Mouse (Mus musculus) forebrain, embryonic 15.5 days (tissue): ENCODE measurements around the gene Nlk. TPM values are rescaled to one million over a fixed set of nuclear protein-coding genes. Genes with fewer than 3 reads are reported as not detected.

Source experiments
- ATAC-seq: fragments of 200-750 bp; cut with Nextera tagmentation; replicated peaks from 2 replicates; pipeline ENCODE4 v1.8.0; 2017; ENCODE audit warnings: mild to moderate bottlenecking, moderate TSS enrichment, moderate library complexity
- H3K27ac ChIP-seq: fragments of 300-500 bp; sonication (generic); replicated peaks from 2 replicates; pipeline ENCODE4 v1.5.1; 2015; ENCODE audit warnings: mild to moderate bottlenecking, inconsistent platforms
- H3K27me3 ChIP-seq: fragments of 300-500 bp; sonication (generic); 2 replicates; pipeline ENCODE4 v1.6.1; 2015; ENCODE audit warnings: inconsistent platforms
- H3K36me3 ChIP-seq: fragments of 300-500 bp; sonication (generic); 2 replicates; pipeline ENCODE4 v1.6.1; 2015; ENCODE audit warnings: mild to moderate bottlenecking, inconsistent platforms
- H3K4me1 ChIP-seq: fragments of 300-500 bp; sonication (generic); 2 replicates; pipeline ENCODE4 v1.6.1; 2015; ENCODE audit warnings: inconsistent platforms
- H3K4me2 ChIP-seq: fragments of 300-500 bp; sonication (generic); replicated peaks from 2 replicates; pipeline ENCODE4 v1.6.1; 2015; ENCODE audit warnings: mild to moderate bottlenecking, inconsistent platforms
- H3K4me3 ChIP-seq: fragments of 300-500 bp; sonication (generic); 2 replicates; pipeline ENCODE4 v1.5.1; 2015; ENCODE audit warnings: mild to moderate bottlenecking, inconsistent platforms
- H3K9ac ChIP-seq: fragments of 300-500 bp; sonication (generic); replicated peaks from 2 replicates; pipeline ENCODE4 v1.6.1; 2015; ENCODE audit warnings: mild to moderate bottlenecking, inconsistent platforms
- H3K9me3 ChIP-seq: fragments of 300-500 bp; sonication (generic); 2 replicates; pipeline ENCODE4 v1.6.1; 2016; ENCODE audit warnings: inconsistent platforms
- WGBS: fragments of 180-500 bp; shearing (Covaris S2); methylation state at CpG from one replicate; pipeline ENCODE4 v1.1.7; 2015; ENCODE audit warnings: mixed read lengths; 5-methylcytosine and 5-hydroxymethylcytosine counted together
- polyA plus RNA-seq: library from polyadenylated mRNA; unstranded; fragments of >200 nt; fragmentation: Nextera tagmentation; extraction: Ambion mirVana; gene quantifications from 2 replicates; pipeline ENCODE4 v1.2.1, GENCODE M21; 2015

The Nlk gene
- polyA plus RNA-seq, 1 experiment from 2014 or later, result 31.9 TPM

DNA sequence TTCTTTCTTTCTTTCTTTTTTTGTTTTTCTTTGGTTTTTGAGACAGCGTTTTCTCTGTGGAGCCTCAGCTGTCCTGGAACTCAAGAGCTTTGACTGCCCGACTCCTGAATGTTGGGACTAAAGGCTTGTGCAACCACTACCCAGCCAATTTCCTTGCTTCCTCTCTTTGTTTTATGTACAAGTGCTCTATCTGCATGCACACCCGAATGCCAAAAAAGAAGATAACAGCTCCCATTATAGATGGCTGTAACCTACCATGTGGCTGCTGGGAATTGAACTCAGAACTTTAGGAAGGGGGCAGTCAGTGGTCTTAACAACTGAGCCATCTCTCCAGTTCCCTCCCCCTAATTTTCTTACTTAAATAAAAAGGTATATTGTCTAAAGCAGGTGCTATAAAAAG lies 77.0 kb downstream of the Nlk start:
- ATAC-seq, result no peak
- H3K4me1 ChIP-seq, result peaks cover 8% of the 10 kb centered on the region; the same call in 1 of the 2 replicates
- H3K27me3 ChIP-seq, result no peaks in the 10 kb centered on the region
- H3K27ac ChIP-seq, result no peak overlapping the region
- WGBS, result 90% methylated on average over 3 of the region's 3 CpGs
- H3K4me2 ChIP-seq, result no peak overlapping the region
- peaks cover 5% of the 10 kb centered on the region; the same call in 1 of the 2 replicates for H3K36me3 ChIP-seq
- no peaks in the 10 kb centered on the region for H3K9me3 ChIP-seq
- no peak overlapping the region for H3K4me3 ChIP-seq
- H3K9ac ChIP-seq, result no peak overlapping the region

DNA sequence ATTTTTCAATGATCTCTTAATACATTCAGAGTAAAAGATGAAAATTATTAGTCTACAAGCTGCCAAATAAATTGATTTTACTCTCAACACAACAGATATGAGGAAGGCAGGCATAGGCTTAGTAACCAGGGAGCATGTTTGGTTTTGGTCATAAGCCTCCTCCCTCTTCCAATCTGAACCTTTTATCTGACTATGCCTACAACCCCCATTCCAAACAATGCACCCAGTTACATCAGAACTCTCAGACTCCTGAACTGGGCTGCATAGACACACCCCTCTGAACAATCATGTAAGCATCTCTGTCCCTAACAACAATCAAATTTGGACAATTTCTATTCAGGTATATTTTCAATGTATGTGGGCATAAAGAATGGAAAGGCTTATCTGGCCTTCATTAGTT lies 85.9 kb downstream of the Nlk start:
- no peaks in the 10 kb centered on the region for H3K9me3 ChIP-seq

GRCm38 (mm10) chr11:78609657-78610056 lies 87.5 kb downstream of the Nlk start:
- no peak overlapping the region for H3K4me3 ChIP-seq
- H3K4me2 ChIP-seq, result no peak overlapping the region
- no peaks in the 10 kb centered on the region for H3K9me3 ChIP-seq
- no peak overlapping the region for H3K9ac ChIP-seq
- no peak overlapping the region for H3K27ac ChIP-seq
- no peaks in the 10 kb centered on the region for H3K4me1 ChIP-seq
- no peak for ATAC-seq
- 0 out of 2 replicates have a peak, but pooled peaks cover under 1% of the 10 kb centered on the region for H3K36me3 ChIP-seq
- H3K27me3 ChIP-seq, result no peaks in the 10 kb centered on the region
- 84% methylated on average over 4 of the region's 4 CpGs for WGBS

More for the DNA sequence above, 85.9 kb downstream of the Nlk start:
- H3K36me3 ChIP-seq, result 0 out of 2 replicates have a peak, but pooled peaks cover 3% of the 10 kb centered on the region
- H3K4me1 ChIP-seq, result no peaks in the 10 kb centered on the region
- no peak overlapping the region for H3K9ac ChIP-seq
- no peak overlapping the region for H3K4me2 ChIP-seq
- H3K27me3 ChIP-seq, result no peaks in the 10 kb centered on the region
- no peak overlapping the region for H3K4me3 ChIP-seq
- no peak overlapping the region for H3K27ac ChIP-seq
- no peak for ATAC-seq

DNA sequence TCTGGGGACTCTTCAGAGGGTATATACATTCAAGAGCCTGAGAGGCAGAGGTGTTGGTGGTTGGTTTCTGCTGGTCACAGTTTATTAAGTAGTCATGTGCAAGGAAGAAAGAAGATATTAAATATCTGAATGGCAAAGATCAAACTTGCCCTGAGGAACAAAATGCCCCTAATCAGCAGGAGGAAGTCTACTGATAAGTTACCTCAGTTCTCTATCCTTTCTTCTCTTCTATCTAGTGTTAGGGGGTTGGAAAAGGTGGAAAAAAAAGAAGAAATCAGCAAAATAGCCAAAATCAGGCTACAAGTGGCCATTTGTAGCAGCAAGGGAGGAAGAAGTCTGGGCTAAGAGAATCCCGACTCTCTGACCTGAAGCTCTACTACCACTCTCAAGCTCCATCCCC lies 92.3 kb downstream of the Nlk start:
- H3K36me3 ChIP-seq, result peaks cover 7% of the 10 kb centered on the region; the same call in 1 of the 2 replicates
- H3K27ac ChIP-seq, result no peak overlapping the region
- WGBS, result 94% methylated on average over 1 of the region's 1 CpGs
- no peak overlapping the region for H3K4me3 ChIP-seq
- no peak overlapping the region for H3K4me2 ChIP-seq
- H3K4me1 ChIP-seq, result 0 out of 2 replicates have a peak, but pooled peaks cover 2% of the 10 kb centered on the region
- ATAC-seq, result no peak
- no peaks in the 10 kb centered on the region for H3K9me3 ChIP-seq
- H3K9ac ChIP-seq, result no peak overlapping the region
- H3K27me3 ChIP-seq, result no peaks in the 10 kb centered on the region

GRCm38 (mm10) chr11:78602781-78603180 lies 94.4 kb downstream of the Nlk start:
- Histone ChIP-seq H3K27me3 (no peaks in the 10 kb centered on the region), H3K4me1 (0 out of 2 replicates have a peak, but pooled peaks cover 2% of the 10 kb centered on the region), H3K9me3 (no peaks in the 10 kb centered on the region), H3K4me2 (no peak overlapping the region), H3K36me3 (peaks cover 8% of the 10 kb centered on the region; the same call in 1 of the 2 replicates), H3K9ac (no peak overlapping the region), H3K4me3 (no peak overlapping the region), H3K27ac (no peak overlapping the region)
- WGBS, result 88% methylated on average over 3 of the region's 3 CpGs
- no peak for ATAC-seq

DNA sequence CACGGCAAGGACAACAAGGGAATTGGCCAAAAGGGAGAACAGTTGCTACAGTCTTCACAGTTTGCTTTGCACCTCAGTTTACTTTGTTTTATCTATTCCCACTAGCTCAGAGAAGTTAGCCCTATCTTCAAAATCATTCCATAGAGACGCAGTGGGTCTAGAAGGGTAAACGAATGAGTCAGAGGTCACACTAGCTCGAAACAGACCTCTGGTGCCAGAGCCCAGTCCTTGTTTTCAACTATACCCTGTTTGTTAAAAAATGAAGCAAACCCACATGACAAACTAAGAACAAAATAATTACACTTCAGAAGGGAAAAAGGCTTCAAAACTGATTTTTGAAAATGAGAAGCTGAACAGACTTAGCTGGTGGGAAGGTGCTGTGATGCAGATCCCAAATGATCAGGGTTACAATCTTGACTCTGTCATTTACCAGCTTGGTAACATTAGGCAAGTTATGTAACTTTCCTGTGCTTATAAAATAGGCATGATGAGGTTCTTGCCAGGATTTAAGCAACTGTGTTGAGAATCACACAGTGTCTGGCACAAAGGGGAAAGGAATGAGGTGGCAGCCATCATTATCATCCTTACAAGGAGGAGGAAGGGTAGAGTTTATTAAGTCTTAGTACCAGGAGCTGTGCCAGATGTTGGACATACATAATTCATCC lies 96.1 kb downstream of the Nlk start:
- Histone ChIP-seq H3K9me3 (no peaks in the 10 kb centered on the region), H3K27me3 (no peaks in the 10 kb centered on the region), H3K27ac (no peak overlapping the region), H3K36me3 (peaks cover 10% of the 10 kb centered on the region; the same call in 1 of the 2 replicates), H3K4me3 (no peak overlapping the region), H3K4me1 (peaks cover 6% of the 10 kb centered on the region), H3K4me2 (no peak overlapping the region), H3K9ac (no peak overlapping the region)
- no peak for ATAC-seq
- 84% methylated on average over 4 of the region's 4 CpGs for WGBS

DNA sequence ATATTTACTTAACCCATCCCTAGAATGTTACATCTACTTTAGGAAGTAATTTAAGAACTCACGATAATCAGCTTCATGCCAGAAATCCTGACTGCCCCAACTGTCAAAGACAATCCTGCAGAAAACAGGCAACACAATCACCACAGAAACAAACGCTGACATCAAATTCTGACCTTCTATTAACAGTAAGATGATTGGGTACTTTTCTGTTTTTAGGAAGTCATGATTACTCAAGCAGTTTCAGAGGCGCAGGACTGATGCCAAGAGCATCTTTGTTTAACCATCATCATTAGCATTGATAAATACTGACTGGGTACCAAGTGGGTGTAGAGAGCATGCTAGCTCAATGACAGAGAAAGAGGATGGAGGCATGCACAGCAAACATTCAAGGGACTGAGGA lies 96.7 kb downstream of the Nlk start:
- 71% methylated on average over 3 of the region's 3 CpGs for WGBS
- H3K27me3 ChIP-seq, result no peaks in the 10 kb centered on the region
- peaks cover 10% of the 10 kb centered on the region; the same call in 1 of the 2 replicates for H3K36me3 ChIP-seq
- no peak overlapping the region for H3K4me3 ChIP-seq
- H3K9me3 ChIP-seq, result no peaks in the 10 kb centered on the region
- H3K4me1 ChIP-seq, result peaks cover 6% of the 10 kb centered on the region
- no peak overlapping the region for H3K27ac ChIP-seq
- no peak overlapping the region for H3K9ac ChIP-seq
- ATAC-seq, result no peak
- H3K4me2 ChIP-seq, result no peak overlapping the region

GRCm38 (mm10) chr11:78600051-78600450 lies 97.1 kb downstream of the Nlk start:
- Histone ChIP-seq H3K9ac (no peak overlapping the region), H3K9me3 (no peaks in the 10 kb centered on the region), H3K27me3 (no peaks in the 10 kb centered on the region), H3K4me2 (no peak overlapping the region), H3K27ac (no peak overlapping the region), H3K4me1 (peaks cover 6% of the 10 kb centered on the region), H3K4me3 (no peak overlapping the region), H3K36me3 (peaks cover 10% of the 10 kb centered on the region; the same call in 1 of the 2 replicates)
- 91% methylated on average over 4 of the region's 4 CpGs for WGBS
- ATAC-seq, result no peak

DNA sequence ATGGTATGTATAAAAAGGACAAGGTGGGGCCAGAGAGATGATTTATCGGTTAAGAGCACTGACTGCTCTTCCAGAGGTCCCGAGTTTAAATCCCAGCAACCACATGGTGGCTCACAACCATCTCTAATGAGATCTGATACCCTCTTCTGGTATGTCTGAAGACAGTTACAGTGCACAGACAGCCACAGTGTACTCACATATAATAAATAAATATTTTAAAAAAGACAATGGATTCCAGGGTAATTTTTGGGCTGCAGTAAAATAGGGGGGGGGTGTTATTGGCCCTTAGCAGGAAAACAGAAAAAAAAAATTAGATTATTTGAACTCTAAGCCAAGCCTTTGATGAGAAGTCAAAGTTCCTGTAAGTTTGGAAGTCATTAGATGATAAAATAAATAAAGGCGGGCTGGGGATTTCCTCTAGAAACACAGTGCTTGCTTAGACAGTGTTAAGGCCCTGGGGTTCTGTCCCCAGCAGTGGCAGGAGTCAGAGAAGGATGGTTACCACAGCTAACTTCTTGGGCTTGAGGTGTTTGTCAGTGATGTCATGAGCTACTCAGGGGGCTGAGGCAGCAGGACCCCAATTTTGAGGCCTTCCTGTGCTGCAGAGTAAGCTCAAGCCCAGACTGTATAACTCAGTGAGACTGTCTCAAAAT lies 98.3 kb downstream of the Nlk start:
- Histone ChIP-seq H3K9me3 (no peaks in the 10 kb centered on the region), H3K27ac (no peak overlapping the region), H3K36me3 (peaks cover 10% of the 10 kb centered on the region; the same call in 1 of the 2 replicates), H3K9ac (no peak overlapping the region), H3K4me3 (no peak overlapping the region), H3K27me3 (no peaks in the 10 kb centered on the region), H3K4me2 (no peak overlapping the region), H3K4me1 (peaks cover 6% of the 10 kb centered on the region)
- no peak for ATAC-seq
- WGBS, result 88% methylated on average over 3 of the region's 3 CpGs

DNA sequence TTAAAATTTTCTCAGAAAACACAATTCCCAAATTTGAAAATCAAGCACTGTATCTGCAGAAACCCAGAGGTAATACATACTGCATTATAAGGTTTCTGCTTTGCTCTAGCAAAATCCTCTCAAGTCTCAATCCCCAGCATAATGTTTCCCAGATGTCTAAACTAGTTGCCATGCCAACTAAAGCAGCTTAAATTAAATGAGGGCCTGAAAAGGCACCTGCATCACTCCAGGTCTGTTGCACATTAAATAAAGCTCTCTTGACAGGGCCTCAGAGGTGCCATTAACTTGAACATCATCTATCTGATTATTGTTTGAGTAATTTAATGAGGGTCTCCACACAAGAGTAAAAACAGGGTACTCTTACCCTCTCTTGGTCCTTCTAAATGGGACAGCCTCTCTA lies 100.4 kb downstream of the Nlk start:
- Histone ChIP-seq H3K27me3 (no peaks in the 10 kb centered on the region), H3K9ac (no peak overlapping the region), H3K4me1 (peaks cover 6% of the 10 kb centered on the region), H3K36me3 (0 out of 2 replicates have a peak, but pooled peaks cover 2% of the 10 kb centered on the region), H3K4me3 (no peak overlapping the region), H3K4me2 (no peak overlapping the region), H3K9me3 (no peaks in the 10 kb centered on the region), H3K27ac (peak overlapping the region; percentile 31; the same call in 1 of the 2 replicates)
- ATAC-seq, result no peak

- no peak overlapping the region for H3K27ac ChIP-seq
- peaks cover 4% of the 10 kb centered on the region for H3K4me1 ChIP-seq
- H3K27me3 ChIP-seq, result no peaks in the 10 kb centered on the region
- 0 out of 2 replicates have a peak, but pooled peaks cover 2% of the 10 kb centered on the region for H3K36me3 ChIP-seq
- no peak overlapping the region for H3K4me2 ChIP-seq
- no peak overlapping the region for H3K9ac ChIP-seq
- ATAC-seq, result no peak
- no peaks in the 10 kb centered on the region for H3K9me3 ChIP-seq
- 88% methylated on average over 2 of the region's 2 CpGs for WGBS
- no peak overlapping the region for H3K4me3 ChIP-seq
Measured at GRCm38 (mm10) chr11:78595773-78596172, 101.4 kb downstream of the Nlk start.

DNA sequence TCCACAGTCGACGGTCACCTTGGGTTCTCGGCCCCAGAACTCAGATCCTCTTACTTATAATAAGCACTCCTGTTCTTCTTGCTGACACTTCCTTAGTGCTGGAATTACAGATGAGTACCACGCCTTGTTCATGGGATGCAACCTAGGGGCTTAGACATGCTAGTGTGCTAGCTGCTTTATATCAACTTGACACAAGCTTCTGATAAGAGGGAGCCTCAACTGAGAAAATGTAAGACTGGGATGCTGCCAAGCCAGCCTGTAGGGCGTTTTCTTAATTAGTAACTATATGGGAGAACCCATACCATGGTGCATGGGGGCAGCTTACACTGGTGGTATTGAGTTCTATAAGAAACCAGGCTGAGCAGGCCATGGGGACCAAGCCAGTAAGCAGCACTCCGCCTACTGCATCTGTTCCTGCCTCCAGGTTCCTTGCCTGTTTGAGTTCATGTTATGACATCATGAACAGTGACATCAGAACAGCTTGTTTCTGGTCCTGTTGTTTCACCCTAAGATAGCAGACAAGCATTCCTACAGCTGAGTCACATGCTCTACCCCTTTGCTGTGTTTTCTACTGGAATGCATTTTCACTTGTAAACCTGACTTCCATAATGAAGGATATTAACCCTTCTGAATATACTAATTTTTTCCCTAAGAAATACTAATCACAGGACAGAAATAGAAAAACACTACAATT lies 102.8 kb downstream of the Nlk start:
- no peaks in the 10 kb centered on the region for H3K9me3 ChIP-seq
- no peaks in the 10 kb centered on the region for H3K27me3 ChIP-seq
- H3K36me3 ChIP-seq, result 0 out of 2 replicates have a peak, but pooled peaks cover 2% of the 10 kb centered on the region
- 91% methylated on average over 6 of the region's 6 CpGs for WGBS
- H3K4me1 ChIP-seq, result peaks cover 4% of the 10 kb centered on the region
- ATAC-seq, result no peak
- no peak overlapping the region for H3K4me2 ChIP-seq
- H3K27ac ChIP-seq, result no peak overlapping the region
- no peak overlapping the region for H3K9ac ChIP-seq
- H3K4me3 ChIP-seq, result no peak overlapping the region
